Mouse (Mus musculus): ENCODE measurements at regions not wholly inside any gene's neighbourhood (a gene's known extent, or its start where the extent isn't known, plus 50 kb on each side); places are given as distances from the start of the nearest gene placed in this dataset.

GRCm38 (mm10) chr15:36679577-36679976 is 328.0 kb downstream of the Zfp706 start:
- DNase-seq (ENCODE audit: low read depth, low spot score) = no peak

- no peak for DNase-seq (ENCODE audit: low read depth, low spot score)
Measured at GRCm38 (mm10) chr15:36669748-36670147, 337.8 kb downstream of the Zfp706 start.

- DNase-seq (ENCODE audit: low read depth, low spot score) = no peak
Measured at GRCm38 (mm10) chr15:36666566-36666965, 341.0 kb downstream of the Zfp706 start.

GRCm38 (mm10) chr15:36664391-36664790 is 343.2 kb downstream of the Zfp706 start:
- DNase-seq (ENCODE audit: low read depth, low spot score) = no peak

GRCm38 (mm10) chr15:36660986-36661385 is 346.6 kb downstream of the Zfp706 start:
- no peak for DNase-seq (ENCODE audit: low read depth, low spot score)
